Mouse (Mus musculus) urinary bladder, postnatal 14 days (tissue): ENCODE measurements around the gene Atp8a2.

Experiments
- DNase-seq: peaks from one replicate; pipeline ENCODE4 v3.0.0; 2021; ENCODE audit warnings: low spot score

Atp8a2 gene

GRCm38 (mm10) chr14:59715695-59716442, 481.1 kb downstream of the Atp8a2 start:
- no peak for DNase-seq

DNA sequence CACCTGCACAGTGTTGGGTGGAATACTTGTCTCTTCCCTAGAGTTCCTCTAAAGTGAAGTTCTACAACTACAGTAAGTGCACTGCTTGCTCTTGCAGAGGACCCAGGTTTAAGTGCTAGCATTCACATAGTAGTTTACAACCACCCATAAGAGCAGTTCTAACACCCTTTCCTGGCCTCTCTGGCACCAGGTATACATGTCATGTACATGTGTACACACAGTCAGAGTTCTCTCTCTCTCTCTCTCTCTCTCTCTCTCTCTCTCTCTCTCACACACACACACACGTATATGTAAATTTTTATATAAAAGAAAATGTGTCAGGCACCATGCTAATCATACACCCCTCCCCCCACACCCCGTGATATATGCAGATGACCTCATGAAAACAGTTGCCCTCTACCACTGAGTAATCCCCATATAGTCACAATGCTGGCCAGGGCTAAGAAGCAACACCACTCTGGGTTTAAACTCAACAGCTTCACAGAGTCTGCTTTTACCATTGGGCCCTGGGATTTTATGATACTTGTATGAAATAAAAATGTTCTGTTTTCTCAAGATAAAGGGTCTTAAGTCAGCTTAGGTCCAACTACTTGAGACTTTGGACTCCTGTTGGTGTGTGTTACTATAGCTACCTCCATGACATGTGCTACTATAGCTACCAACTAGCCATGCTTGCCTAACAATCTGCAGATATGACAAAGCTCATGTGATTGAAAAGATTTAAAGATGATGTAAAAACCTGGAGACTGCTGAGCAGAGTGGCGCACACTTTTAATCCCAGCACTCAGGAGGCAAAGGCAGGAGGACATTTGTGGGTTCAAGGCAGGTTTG, 487.3 kb downstream of the Atp8a2 start:
- no peak for DNase-seq

DNA sequence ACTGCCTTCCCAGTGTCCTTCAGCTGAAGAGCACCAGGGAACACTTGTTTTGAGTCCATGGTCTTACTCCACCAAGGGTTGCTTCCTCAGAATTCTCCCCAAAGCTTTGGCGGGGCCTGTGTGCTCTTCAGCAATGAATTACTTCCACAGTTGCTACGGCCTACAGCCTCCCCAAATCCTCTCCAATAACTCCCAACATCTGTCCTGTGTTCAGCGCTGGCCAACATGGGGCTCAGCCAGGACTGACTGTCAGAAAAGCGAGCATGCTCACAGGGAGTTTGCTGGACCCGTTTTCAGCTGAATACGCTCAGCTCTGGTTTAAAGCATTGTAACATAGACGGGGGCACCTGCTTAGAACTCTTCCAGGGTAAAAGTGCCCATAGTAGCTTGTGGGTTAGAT, 489.0 kb downstream of the Atp8a2 start:
- DNase-seq, result no peak

DNA sequence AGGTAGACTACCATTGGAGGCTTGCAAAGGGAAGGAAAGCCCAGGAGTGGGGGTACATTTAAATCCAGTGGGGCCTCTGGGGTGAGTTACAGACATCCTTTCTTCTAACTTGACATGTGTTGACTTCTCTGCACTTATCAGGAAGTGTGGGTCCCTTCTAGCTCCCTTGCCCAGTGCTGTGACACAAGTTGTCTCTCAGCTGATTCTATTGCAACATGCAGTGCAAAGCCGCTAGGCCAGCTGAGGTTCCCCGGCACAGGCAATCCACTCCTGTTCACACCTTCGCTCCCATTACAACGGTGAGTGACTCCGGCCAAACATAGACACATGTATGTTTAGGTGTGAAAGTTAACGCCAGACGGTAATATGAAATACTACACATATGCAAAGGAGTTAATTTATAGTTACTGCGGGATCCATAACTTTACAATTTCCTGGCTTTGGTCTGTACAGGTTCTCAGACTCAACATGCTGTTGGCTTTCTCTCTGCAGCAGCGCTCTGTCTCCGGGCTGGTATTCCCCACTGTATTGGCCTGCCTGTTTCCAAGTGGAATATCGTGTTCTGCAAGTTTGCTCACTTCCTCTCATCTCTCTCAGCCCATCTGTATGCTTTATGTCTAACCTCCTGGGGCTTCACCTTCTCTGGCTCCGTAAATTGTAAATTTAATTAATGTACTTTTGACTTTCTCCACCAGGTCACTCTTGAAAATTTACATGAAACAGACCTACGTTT, 491.5 kb downstream of the Atp8a2 start:
- DNase-seq, result no peak

GRCm38 (mm10) chr14:59701492-59701891, 495.5 kb downstream of the Atp8a2 start:
- no peak for DNase-seq

DNA sequence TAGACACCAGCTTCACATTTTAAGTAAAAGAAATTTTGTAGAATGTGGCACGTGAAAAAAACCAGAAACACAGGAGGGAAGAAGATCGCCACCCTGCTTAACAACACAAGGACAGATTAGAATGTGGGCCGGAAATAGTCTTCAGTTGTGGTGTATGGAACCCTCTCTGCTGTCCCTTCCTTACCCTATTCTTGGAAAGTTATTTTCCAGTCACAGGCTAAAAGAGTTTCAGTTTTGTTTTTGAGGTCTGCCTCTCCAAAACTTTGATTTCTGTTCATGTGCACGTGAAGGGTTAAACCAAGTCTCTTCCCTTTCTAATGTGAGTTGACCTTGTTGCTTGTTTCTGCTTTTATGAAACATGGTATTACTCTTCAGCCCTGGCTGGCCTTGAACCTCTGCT, 501.8 kb downstream of the Atp8a2 start:
- DNase-seq, result no peak

GRCm38 (mm10) chr14:59692164-59692563, 504.8 kb downstream of the Atp8a2 start:
- DNase-seq, result no peak

- DNase-seq, result no peak
Observed at GRCm38 (mm10) chr14:59691402-59691801, 505.6 kb downstream of the Atp8a2 start.

- DNase-seq, result no peak
Observed at GRCm38 (mm10) chr14:59690954-59691353, 506.0 kb downstream of the Atp8a2 start.

DNA sequence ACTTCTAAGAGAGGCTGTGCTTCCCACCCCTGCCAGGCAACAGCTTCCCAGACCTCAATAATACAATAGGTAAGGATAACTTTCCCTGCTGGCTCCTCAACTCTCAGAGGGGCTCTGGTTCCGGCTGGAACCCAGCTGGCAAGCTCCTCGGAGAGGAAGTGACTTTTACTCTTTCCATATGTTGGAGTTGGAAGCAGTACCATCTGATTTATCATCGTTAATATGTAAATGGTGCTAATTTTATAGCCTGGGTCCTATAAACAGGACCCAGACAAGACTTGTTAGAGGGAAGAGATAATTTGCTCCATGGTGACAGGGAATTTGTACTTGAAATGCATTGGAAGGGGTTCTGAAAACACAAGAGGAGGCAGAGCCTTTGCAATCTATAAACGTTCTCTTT, 507.4 kb downstream of the Atp8a2 start:
- DNase-seq, result no peak

DNA sequence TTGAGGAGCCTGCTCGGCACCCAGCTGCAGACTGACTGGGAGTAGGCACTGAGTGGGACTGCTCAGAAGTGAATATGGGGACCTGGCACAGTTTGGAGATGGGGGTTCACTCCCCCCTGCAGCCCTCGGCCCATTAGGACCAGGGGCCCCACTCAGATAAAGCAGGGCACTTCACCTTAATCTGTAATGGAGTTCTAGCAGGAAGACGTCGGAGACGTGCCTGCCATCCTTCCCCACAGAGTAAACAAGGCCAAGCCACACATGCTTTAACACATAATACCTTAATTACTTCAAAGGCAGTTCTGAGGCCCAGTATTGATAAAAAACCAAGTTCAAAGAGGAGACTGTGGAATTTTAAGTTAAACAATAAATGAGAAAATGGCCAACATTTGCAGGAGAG, 510.8 kb downstream of the Atp8a2 start:
- DNase-seq, result no peak

DNA sequence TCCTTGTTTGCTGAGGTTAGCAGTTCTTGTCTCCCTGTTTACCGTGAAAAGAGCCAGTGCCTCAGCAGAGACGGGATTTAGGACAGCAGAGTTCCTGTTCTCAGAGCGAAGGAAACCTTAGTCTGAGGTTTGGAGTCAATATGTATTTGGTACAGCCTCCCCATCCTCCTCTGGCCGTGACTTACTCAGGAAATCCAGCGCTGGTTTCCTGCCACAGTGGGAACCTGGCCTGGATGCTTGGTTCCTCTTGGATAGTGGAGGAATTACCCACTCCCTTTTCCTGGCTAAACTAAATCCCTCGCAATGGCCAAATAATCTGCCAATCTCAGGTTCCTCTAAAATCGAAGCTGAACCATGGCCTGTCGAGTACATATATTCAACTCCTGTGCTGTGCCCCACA, 511.6 kb downstream of the Atp8a2 start:
- DNase-seq, result no peak

GRCm38 (mm10) chr14:59681906-59682305, 515.1 kb downstream of the Atp8a2 start:
- no peak for DNase-seq

DNA sequence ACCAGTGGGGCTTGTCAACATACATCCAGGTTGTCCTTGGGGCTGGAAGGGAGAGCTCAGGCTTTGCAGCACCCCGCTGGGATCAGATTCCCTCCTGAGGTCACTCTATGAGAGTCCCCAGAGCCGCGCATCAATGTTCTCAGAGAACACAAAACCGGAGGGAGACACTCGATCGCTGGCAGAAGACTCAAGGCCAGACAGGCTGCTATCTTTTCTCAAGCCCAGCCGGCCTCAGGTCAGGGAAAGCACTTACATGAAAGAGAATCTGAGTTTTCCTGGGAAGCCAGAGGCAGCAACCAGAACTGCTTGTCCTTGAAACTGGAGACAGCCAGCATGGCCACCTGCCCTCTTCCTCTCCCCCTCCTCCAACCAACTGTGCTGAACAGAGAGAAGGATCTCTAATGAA, 519.4 kb downstream of the Atp8a2 start:
- no peak for DNase-seq

DNA sequence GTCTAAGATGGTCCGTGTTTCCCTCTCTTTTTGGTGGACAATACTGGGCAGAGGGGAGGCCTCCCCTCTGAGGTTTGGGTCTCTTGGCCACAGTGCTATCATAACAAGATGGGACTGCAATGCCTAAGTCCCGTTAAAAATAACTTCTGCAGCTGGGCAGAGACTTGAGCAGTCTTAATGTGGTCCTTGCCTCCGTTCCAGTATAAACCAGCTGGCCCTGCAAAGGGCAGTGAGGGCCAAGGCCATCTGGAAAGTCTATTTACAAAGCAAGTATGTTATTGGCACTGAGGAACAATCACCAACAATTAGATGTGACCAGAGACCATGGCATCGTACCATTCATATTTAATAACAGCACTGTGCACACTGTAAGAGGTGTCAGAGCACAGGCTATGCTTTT, 521.6 kb downstream of the Atp8a2 start:
- no peak for DNase-seq

DNA sequence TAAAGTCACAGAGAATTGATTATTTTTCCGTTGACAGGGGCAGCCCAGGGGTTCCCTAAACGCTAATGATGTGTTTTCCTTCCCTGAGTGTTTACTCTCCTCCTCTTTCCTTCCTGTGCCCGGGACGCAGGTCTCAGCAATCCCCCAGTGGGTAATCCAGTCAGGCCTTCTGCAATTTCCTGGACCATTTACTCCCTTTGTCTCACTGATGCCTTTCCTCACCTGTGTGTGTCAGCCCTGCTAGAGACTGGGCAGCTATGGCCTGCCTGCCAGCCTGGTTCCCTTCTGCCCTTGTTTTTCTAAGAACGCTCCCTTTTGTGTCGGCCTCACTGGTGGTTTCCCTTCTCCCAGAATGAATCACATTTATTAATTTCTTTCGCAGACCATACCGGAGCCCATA, 522.4 kb downstream of the Atp8a2 start:
- no peak for DNase-seq

- DNase-seq, result no peak
Observed at GRCm38 (mm10) chr14:59672893-59673515, 524.0 kb downstream of the Atp8a2 start.

- DNase-seq, result no peak
Observed at GRCm38 (mm10) chr14:59657098-59657497, 539.9 kb downstream of the Atp8a2 start.

DNA sequence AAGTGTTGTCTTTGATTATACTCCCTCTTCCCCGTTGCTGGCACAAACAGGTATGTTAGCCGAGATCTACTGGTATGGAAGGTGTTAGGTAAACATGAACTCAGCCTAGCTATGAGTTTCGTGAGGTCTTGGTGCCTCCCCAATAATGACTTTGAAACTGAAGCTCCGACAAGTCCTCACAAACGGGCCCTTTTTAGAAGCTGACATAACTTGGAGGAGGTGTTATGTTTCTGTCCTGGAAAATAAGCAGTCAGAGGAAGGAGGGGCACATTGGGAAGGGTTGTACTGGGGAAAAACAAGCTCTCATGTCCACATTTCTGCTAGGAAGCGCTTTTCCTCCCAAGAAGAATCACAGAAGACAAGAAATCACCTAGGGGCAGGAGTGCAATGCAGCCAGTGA, 540.4 kb downstream of the Atp8a2 start:
- no peak for DNase-seq

GRCm38 (mm10) chr14:59649337-59649736, 547.6 kb downstream of the Atp8a2 start:
- no peak for DNase-seq

DNA sequence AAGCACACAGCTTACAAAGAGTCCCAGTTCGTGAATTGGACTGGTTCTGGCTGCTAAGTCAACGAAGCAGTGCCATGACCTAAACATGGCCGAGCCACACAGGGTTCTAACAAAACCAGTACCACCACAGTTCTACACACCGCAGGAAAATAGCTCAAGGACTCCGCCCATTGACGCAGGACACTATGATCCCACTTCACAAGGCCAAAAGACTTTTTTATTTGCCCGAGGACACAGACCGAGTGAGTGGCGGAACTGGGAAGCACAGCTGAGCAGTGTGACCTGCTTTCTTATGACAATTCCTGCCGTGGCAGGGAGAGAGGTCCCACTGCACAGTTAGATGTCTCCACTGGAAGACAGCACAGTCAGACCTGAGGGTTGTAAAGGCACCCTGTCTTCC, 548.4 kb downstream of the Atp8a2 start:
- no peak for DNase-seq
